ENCODE assay signal across 8 mouse cellular contexts in genomic region chr3:109341631-109342030, GRCm38 (mm10). TPM values are rescaled to one million over a fixed set of nuclear protein-coding genes. Genes with fewer than 3 reads are reported as not detected.
DNase-seq lines count a peak whose midpoint lies in the region; ATAC-seq and TF ChIP-seq lines count a peak whose summit lies in the region.

No protein-coding gene starts in this region.

- 0 out of 2 replicates have a peak, but pooled peaks cover 2% of the 10 kb centered on the region for H3K79me2 ChIP-seq in heart, adult 2 months (replicated peaks; ENCODE audit: control insufficient read depth, insufficient read depth, low read length)

- ATAC-seq in frontal cortex, adult (ENCODE audit: low TSS enrichment): 0 out of 2 replicates have a peak, but pooled peaks have one; percentile 22
- no peak for ATAC-seq in lung, embryonic 15.5 days (ENCODE audit: borderline replicate concordance, extremely low read depth, low FRiP score, low TSS enrichment)
- ATAC-seq in neural tube, embryonic 14.5 days (ENCODE audit: low read depth): no peak

- peak overlapping the region; percentile 75 for H3K27ac ChIP-seq in heart, adult 2 months
- H3K27ac ChIP-seq in lung, embryonic 15.5 days: peak overlapping the region; percentile 77; the same call in 1 of the 2 replicates
- no peak overlapping the region for H3K27ac ChIP-seq in neural tube, embryonic 14.5 days (ENCODE audit: low read depth, low read length)

- H3K36me3 ChIP-seq in heart, adult 2 months (ENCODE audit: control insufficient read depth, insufficient read depth, low read length): peaks cover 2% of the 10 kb centered on the region
- H3K36me3 ChIP-seq in lung, embryonic 15.5 days: no peaks in the 10 kb centered on the region
- no peaks in the 10 kb centered on the region for H3K36me3 ChIP-seq in neural tube, embryonic 14.5 days (ENCODE audit: control insufficient read depth, insufficient read depth, low read length)

- H3K9ac ChIP-seq in heart, adult 2 months (ENCODE audit: low read depth, low read length): peak overlapping the region; percentile 85
- peak overlapping the region; percentile 19; the same call in 1 of the 2 replicates for H3K9ac ChIP-seq in lung, embryonic 15.5 days
- peak overlapping the region; percentile 82; the same call in 1 of the 2 replicates for H3K9ac ChIP-seq in neural tube, embryonic 14.5 days (replicated peaks; ENCODE audit: low read depth, low read length)

- no peaks in the 10 kb centered on the region for H3K9me3 ChIP-seq in lung, embryonic 15.5 days
- H3K9me3 ChIP-seq in neural tube, embryonic 14.5 days (ENCODE audit: control insufficient read depth, low read length): no peaks in the 10 kb centered on the region

- peak overlapping the region; percentile 85 for H3K4me2 ChIP-seq in lung, embryonic 15.5 days
- peak overlapping the region; percentile 82 for H3K4me2 ChIP-seq in neural tube, embryonic 14.5 days (ENCODE audit: low read depth, low read length)

- TF ChIP-seq CTCF in brain, embryonic 14.5 days (IDR thresholded peaks at IDR 0.05; ENCODE audit: borderline replicate concordance, extremely low read depth, insufficient read depth, insufficient read length): no peak
- no peak for TF ChIP-seq CTCF in heart, adult 2 months (IDR thresholded peaks at IDR 0.05)

- no peak for DNase-seq in frontal cortex, postnatal 25 days (ENCODE audit: low spot score in 2 of 2)
- DNase-seq in brain, embryonic 14.5 days (ENCODE audit: low read depth): peak; percentile 39
- peak; percentile 62 to 63 for DNase-seq in heart, adult 2 months
- peak; percentile 20 for DNase-seq in kidney, adult 11 months
- DNase-seq in left cerebral cortex, adult 11 months (ENCODE audit: low spot score): no peak

- no peaks in the 10 kb centered on the region for H3K27me3 ChIP-seq in heart, adult 2 months (ENCODE audit: control insufficient read depth, insufficient read depth, low read length)
- peaks cover 13% of the 10 kb centered on the region; the same call in 1 of the 2 replicates for H3K27me3 ChIP-seq in lung, embryonic 15.5 days
- no peaks in the 10 kb centered on the region for H3K27me3 ChIP-seq in neural tube, embryonic 14.5 days (ENCODE audit: control insufficient read depth, insufficient read depth, low read length)

- peaks cover 1% of the 10 kb centered on the region; the same call in 1 of the 2 replicates for H3K4me1 ChIP-seq in heart, adult 2 months (ENCODE audit: control insufficient read depth, insufficient read depth, low read length)
- peaks cover 12% of the 10 kb centered on the region for H3K4me1 ChIP-seq in lung, embryonic 15.5 days
- H3K4me1 ChIP-seq in neural tube, embryonic 14.5 days (ENCODE audit: control insufficient read depth, insufficient read depth, low read length): peaks cover 14% of the 10 kb centered on the region; the same call in 1 of the 2 replicates

- intact Hi-C loops in heart, adult 2 months (cut with DNase I): loop anchor here (2.0 to 10.0 kb wide), 6 partner anchors 31 to 317 kb away; partner anchors contain the start of gene Fam102b

- no peak for TF ChIP-seq EP300 in heart, adult 2 months (IDR thresholded peaks at IDR 0.05; ENCODE audit: insufficient read depth, low read depth, low read length)

- peak overlapping the region; percentile 83 for H3K4me3 ChIP-seq in heart, adult 2 months
- H3K4me3 ChIP-seq in lung, embryonic 15.5 days: peak overlapping the region; percentile 56
- peak overlapping the region; percentile 73 for H3K4me3 ChIP-seq in neural tube, embryonic 14.5 days (ENCODE audit: low read depth, low read length)

- 12% methylated on average over 8 of the region's 8 CpGs for WGBS in heart, adult 2 months
- WGBS in lung, embryonic 15.5 days: 3% methylated on average over 8 of the region's 8 CpGs
- WGBS in neural tube, embryonic 14.5 days: 6% methylated on average over 8 of the region's 8 CpGs

- no peak for TF ChIP-seq POLR2A in brain, embryonic 14.5 days (IDR thresholded peaks at IDR 0.05; ENCODE audit: borderline replicate concordance, extremely low read depth, insufficient read depth, insufficient read length, poor library complexity, severe bottlenecking)
- no peak; the same call in 1 of the 2 replicates for TF ChIP-seq POLR2A in heart, adult 2 months (IDR thresholded peaks at IDR 0.05; ENCODE audit: insufficient read depth, low read depth, low read length)

RNA-seq across cellular contexts. Expression of gene Vav3, which starts 1.2 kb away (rescaled TPM):
- polyA plus RNA-seq in brain, embryonic 14.5 days (2012; rRNA removed): 9.0 and 15.7 TPM in 2 replicates
- total RNA-seq in heart, adult 2 months (2021): 1 to 10 TPM; 4.4 to 5.0 TPM
- polyA plus RNA-seq in heart, adult 2 months (2012; rRNA removed): 1.7 and 3.5 TPM in 2 replicates
- polyA plus RNA-seq in lung, embryonic 15.5 days (2015; fragmentation: Nextera tagmentation; extraction: Ambion mirVana): 8.4 TPM in 2 replicates
- 13.3 and 19.3 TPM in 2 replicates for polyA plus RNA-seq in neural tube, embryonic 14.5 days (2014; fragmentation: Nextera tagmentation; extraction: Ambion mirVana)

Comparison
In these comparisons a context has a peak if more than half of its experiments do, and no peak if none do; other contexts are left out.
1. DNase-seq: peak in brain, embryonic 14.5 days (single experiment), heart, adult 2 months (2 of 2) and kidney, adult 11 months (single experiment); none in frontal cortex, postnatal 25 days (0 of 2) and left cerebral cortex, adult 11 months (single experiment).
2. H3K9ac ChIP-seq: peak in every context shown above with its lines; median percentile 85 in heart, adult 2 months; 82 in neural tube, embryonic 14.5 days; 19 in lung, embryonic 15.5 days.
3. Peak in every context shown above with its lines, with median percentiles within 50 percentile points of each other: H3K4me3 ChIP-seq.